Mouse (Mus musculus) brain, adult 2 months (tissue): ENCODE measurements around the gene Stambp.

ENCODE experiments used
- DNase-seq: peaks from one replicate; pipeline ENCODE4 v3.0.0; 2011; ENCODE audit warnings: low read depth, low spot score

Stambp gene

GRCm38 (mm10) chr6:83501524-83502310 lies 70.8 kb downstream of the Stambp start:
- DNase-seq, result peak; percentile 41

GRCm38 (mm10) chr6:83500462-83500861 lies 72.1 kb downstream of the Stambp start:
- DNase-seq, result no peak

GRCm38 (mm10) chr6:83499078-83499477 lies 73.5 kb downstream of the Stambp start:
- peak; percentile 82 for DNase-seq

GRCm38 (mm10) chr6:83496753-83497710 lies 75.5 kb downstream of the Stambp start:
- DNase-seq, result peak; percentile 40

GRCm38 (mm10) chr6:83496009-83496752 lies 76.3 kb downstream of the Stambp start:
- DNase-seq, result peak; percentile 82
